8 mouse cellular contexts compared by ENCODE assay signal in genomic region chr8:85840657-85841488, GRCm38 (mm10). TPM values are rescaled to one million over a fixed set of nuclear protein-coding genes. Genes with fewer than 3 reads are reported as not detected.
DNase-seq lines count a peak whose midpoint lies in the region; ATAC-seq lines count a peak whose summit lies in the region.

Gene Itfg1 (minus strand): TSS chr8:85840921.
Gene Phkb (plus strand): TSS chr8:85840959.

- H3K27me3 ChIP-seq in hindbrain, embryonic 16.5 days (replicated peaks; ENCODE audit: control insufficient read depth, insufficient read depth, low read length): no peaks in the 10 kb centered on the region

- ATAC-seq in hindbrain, embryonic 16.5 days: peak; percentile 98

- H3K4me1 ChIP-seq in hindbrain, embryonic 16.5 days (ENCODE audit: control insufficient read depth, insufficient read depth, low read depth, low read length): peaks cover 15% of the 10 kb centered on the region

- no peaks in the 10 kb centered on the region for H3K9me3 ChIP-seq in hindbrain, embryonic 16.5 days (ENCODE audit: control insufficient read depth, low read length)

- H3K4me2 ChIP-seq in hindbrain, embryonic 16.5 days (ENCODE audit: low read length): peak within 1 kb of the TSS; percentile 56

- peak within 1 kb of the TSS; percentile 97 for H3K27ac ChIP-seq in hindbrain, embryonic 16.5 days (ENCODE audit: low read depth, low read length)
- H3K27ac ChIP-seq in macrophage: peak within 1 kb of the TSS; percentile 81

- H3K4me3 ChIP-seq in hindbrain, embryonic 16.5 days (ENCODE audit: low read length): peak within 1 kb of the TSS; percentile 81
- peak within 1 kb of the TSS; percentile 96 for H3K4me3 ChIP-seq in macrophage (ENCODE audit: inconsistent target)

- WGBS in hindbrain, embryonic 16.5 days: under 1% methylated on average over 52 of the region's 54 CpGs
- WGBS in macrophage (ENCODE audit: missing documents): under 1% methylated on average over 52 of the region's 54 CpGs

- DNase-seq in T-cell, adult 2 months (ENCODE audit: low spot score): peak; percentile 87
- DNase-seq in cerebellum, postnatal 36 days: peak; percentile 89
- peak; percentile 91 for DNase-seq in gastrocnemius, adult 18-20 months (ENCODE audit: low spot score)
- peak; percentile 90 to 92 for DNase-seq in left cerebral cortex, adult 18-20 months (ENCODE audit: low spot score in 2 of 2)
- peak; percentile 90 for DNase-seq in right cerebral cortex, adult 18-20 months
- DNase-seq in urinary bladder, postnatal 10 days (ENCODE audit: low spot score): peak; percentile 67

- H3K79me2 ChIP-seq in macrophage (ENCODE audit: inconsistent target): peaks cover 41% of the 10 kb centered on the region; the same call in 1 of the 2 replicates

- peak within 1 kb of the TSS; percentile 90 for H3K9ac ChIP-seq in hindbrain, embryonic 16.5 days (ENCODE audit: low read depth, low read length)

- peaks cover 3% of the 10 kb centered on the region; the same call in 1 of the 2 replicates for H3K36me3 ChIP-seq in hindbrain, embryonic 16.5 days (ENCODE audit: control insufficient read depth, insufficient read depth, low read length)
- peaks cover 7% of the 10 kb centered on the region; the same call in 1 of the 2 replicates for H3K36me3 ChIP-seq in macrophage (ENCODE audit: inconsistent target)

RNA-seq across cellular contexts. Expression of gene Itfg1, which starts in this region (rescaled TPM):
- total RNA-seq in gastrocnemius, adult 18-20 months (2021): 10 to 100 TPM; 43.6 to 43.8 TPM
- 196 and 207 TPM in 2 replicates for polyA plus RNA-seq in hindbrain, embryonic 16.5 days (2015; fragmentation: Nextera tagmentation; extraction: Ambion mirVana)
- 100 to 1,000 TPM; 172 to 183 TPM for total RNA-seq in left cerebral cortex, adult 18-20 months (2021)
- 10 to 100 TPM; 12.8 to 61.7 (median 44.2) TPM for total RNA-seq in macrophage (2018; cell fraction: chromatin; rRNA removed)
- total RNA-seq in macrophage (2018; cell fraction: cytosol; rRNA removed): 10 to 100 TPM; 30.7 to 71.5 (median 44.5) TPM
- 10 to 100 TPM; 28.8 to 92.8 (median 53.6) TPM for total RNA-seq in macrophage (2018; cell fraction: nucleus; rRNA removed)
- polyA plus RNA-seq in macrophage (2018): 53.7 to 73.3 TPM (median 58.4 TPM) in 3 replicates

RNA-seq across cellular contexts. Expression of gene Phkb, which starts in this region (rescaled TPM):
- 100 to 1,000 TPM; 342 to 385 TPM for total RNA-seq in gastrocnemius, adult 18-20 months (2021)
- 36.1 and 42.3 TPM in 2 replicates for polyA plus RNA-seq in hindbrain, embryonic 16.5 days (2015; fragmentation: Nextera tagmentation; extraction: Ambion mirVana)
- 10 to 100 TPM; 42.0 to 43.9 TPM for total RNA-seq in left cerebral cortex, adult 18-20 months (2021)
- total RNA-seq in macrophage (2018; cell fraction: chromatin; rRNA removed): 100 to 1,000 TPM in 11 of 26 experiments, 10 to 100 TPM in 15; 10.6 to 125 (median 97.7) TPM
- 10 to 100 TPM; 16.6 to 31.6 (median 25.8) TPM for total RNA-seq in macrophage (2018; cell fraction: cytosol; rRNA removed)
- 10 to 100 TPM; 12.6 to 96.0 (median 58.1) TPM for total RNA-seq in macrophage (2018; cell fraction: nucleus; rRNA removed)
- 24.2 to 26.7 TPM (median 24.8 TPM) in 3 replicates for polyA plus RNA-seq in macrophage (2018)

Comparison
In these comparisons a context has a peak if more than half of its experiments do, and no peak if none do; other contexts are left out.
1. Peak in every context shown above with its lines: DNase-seq, ATAC-seq, H3K4me3 ChIP-seq and H3K27ac ChIP-seq.
2. RNA of gene Phkb (total RNA-seq): 342 to 385 TPM in gastrocnemius, adult 18-20 months; 42.0 to 43.9 TPM in left cerebral cortex, adult 18-20 months; every median in the first group is over 4 times any median in the second.